Mouse (Mus musculus) testis, adult 2 months (tissue): Measurements from ENCODE around the gene Gm281.

ENCODE experiments used
- CTCF ChIP-seq: fragments of 200-500 bp; IDR thresholded peaks from 2 replicates; pipeline ENCODE4 v1.5.1; 2012; ENCODE audit warnings: low read depth, mild to moderate bottlenecking, inconsistent platforms, low read length, moderate library complexity; ENCODE audit not compliant: control insufficient read depth, insufficient read depth, insufficient replicate concordance
- POLR2A ChIP-seq: fragments of 200-500 bp; IDR thresholded peaks from 2 replicates; pipeline ENCODE4 v1.6.1; 2012; ENCODE audit warnings: low read depth, mild to moderate bottlenecking, inconsistent platforms, low read length, moderate library complexity; ENCODE audit not compliant: control insufficient read depth

- TF ChIP-seq CTCF (no peak), POLR2A (no peak)
Measured at GRCm38 (mm10) chr14:13914387-13915082, at the start of gene Gm281.
